ENCODE assay signal across 11 mouse cellular contexts in genomic region chr17:87344441-87345251, GRCm38 (mm10).
DNase-seq lines count a peak whose midpoint lies in the region; ATAC-seq lines count a peak whose summit lies in the region.
"Had no signal": no experiment of that assay in that cellular context is flagged by ENCODE, and none has a peak within 500 bp of the region (broad histone marks: within the 10 kb centered on the region; RNA-seq: fewer than 3 reads in every experiment).

No protein-coding gene starts in this region.

- no peaks in the 10 kb centered on the region for H3K9me3 ChIP-seq in megakaryocyte, embryonic 14.5 days

- H3K27me3 ChIP-seq in megakaryocyte, embryonic 14.5 days (replicated peaks): no peaks in the 10 kb centered on the region

- peaks cover 87% of the 10 kb centered on the region for H3K36me3 ChIP-seq in megakaryocyte, embryonic 14.5 days (replicated peaks; ENCODE audit: low read length)

- no peak for DNase-seq in frontal cortex, postnatal 36 days (ENCODE audit: low spot score in 2 of 2)
- DNase-seq in T-cell, adult 2 months (ENCODE audit: low spot score): peak; percentile 76
- peak; percentile 46 to 68 for DNase-seq in thymus, adult 18-20 months
- no peak for DNase-seq in MN1 (ENCODE audit: low spot score)
- no peak for DNase-seq in lung, postnatal 14 days
- no peak for DNase-seq in urinary bladder, postnatal 14 days (ENCODE audit: low spot score)
- DNase-seq: heart, postnatal 10 days; lung, adult 18-20 months had no signal

- H3K4me1 ChIP-seq in megakaryocyte, embryonic 14.5 days: peaks cover 71% of the 10 kb centered on the region

- ATAC-seq in frontal cortex, adult (ENCODE audit: low TSS enrichment): peak; percentile 27; the same call in 1 of the 2 replicates
- ATAC-seq: forebrain, embryonic 16.5 days had no signal

- peak overlapping the region; percentile 81 for H3K4me3 ChIP-seq in megakaryocyte, embryonic 14.5 days (replicated peaks)

Comparison
In these comparisons a context has a peak if more than half of its experiments do, and no peak if none do; other contexts are left out.
1. DNase-seq: peak in T-cell, adult 2 months (single experiment) and thymus, adult 18-20 months (2 of 2); none in frontal cortex, postnatal 36 days (0 of 2), MN1 (single experiment), lung, postnatal 14 days (single experiment) and urinary bladder, postnatal 14 days (single experiment).